Mouse (Mus musculus): ENCODE measurements around the gene Trim38.

DNA sequence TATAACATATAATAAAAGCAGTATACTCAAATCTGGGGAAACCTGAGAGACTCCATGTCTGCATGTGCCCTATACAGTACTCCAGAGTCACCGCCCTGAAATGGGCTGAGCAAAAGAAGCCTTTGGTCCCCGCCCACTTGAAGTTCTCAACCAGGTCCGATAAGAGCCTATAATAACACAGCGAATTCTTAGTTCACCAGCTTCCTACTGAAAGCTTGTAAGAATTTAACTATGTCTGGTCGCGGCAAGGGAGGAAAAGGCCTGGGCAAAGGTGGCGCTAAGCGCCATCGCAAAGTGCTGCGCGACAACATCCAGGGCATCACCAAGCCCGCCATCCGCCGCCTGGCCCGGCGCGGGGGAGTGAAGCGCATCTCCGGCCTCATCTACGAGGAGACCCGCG is 12.9 kb upstream of the Trim38 start, which contains the start of gene Hist1h4b:
- TF ChIP-seq HCFC1 (IDR thresholded peaks at IDR 0.05; ENCODE audit: borderline replicate concordance, insufficient read depth, low read length), result peak; percentile 74; the same call in 1 of the 2 replicates
- TF ChIP-seq ZC3H11A (IDR thresholded peaks at IDR 0.05; ENCODE audit: borderline replicate concordance, low read depth, low read length), result no peak
- no peak for TF ChIP-seq CHD2 (IDR thresholded peaks at IDR 0.05; ENCODE audit: low read depth, low read length)
- TF ChIP-seq ZNF384 (IDR thresholded peaks at IDR 0.05; ENCODE audit: low read depth, low read length), result no peak
- no peak for TF ChIP-seq MAFK (IDR thresholded peaks at IDR 0.05; ENCODE audit: insufficient read depth, low read depth, low read length)

Measured in ES-E14 (cell line).